Mouse (Mus musculus) cerebellum, adult 9-11 months (tissue): ENCODE measurements around the gene Nfib.

Source experiments
- DNase-seq: peaks from one replicate; pipeline ENCODE4 v3.0.0; 2022

Gene Nfib

DNA sequence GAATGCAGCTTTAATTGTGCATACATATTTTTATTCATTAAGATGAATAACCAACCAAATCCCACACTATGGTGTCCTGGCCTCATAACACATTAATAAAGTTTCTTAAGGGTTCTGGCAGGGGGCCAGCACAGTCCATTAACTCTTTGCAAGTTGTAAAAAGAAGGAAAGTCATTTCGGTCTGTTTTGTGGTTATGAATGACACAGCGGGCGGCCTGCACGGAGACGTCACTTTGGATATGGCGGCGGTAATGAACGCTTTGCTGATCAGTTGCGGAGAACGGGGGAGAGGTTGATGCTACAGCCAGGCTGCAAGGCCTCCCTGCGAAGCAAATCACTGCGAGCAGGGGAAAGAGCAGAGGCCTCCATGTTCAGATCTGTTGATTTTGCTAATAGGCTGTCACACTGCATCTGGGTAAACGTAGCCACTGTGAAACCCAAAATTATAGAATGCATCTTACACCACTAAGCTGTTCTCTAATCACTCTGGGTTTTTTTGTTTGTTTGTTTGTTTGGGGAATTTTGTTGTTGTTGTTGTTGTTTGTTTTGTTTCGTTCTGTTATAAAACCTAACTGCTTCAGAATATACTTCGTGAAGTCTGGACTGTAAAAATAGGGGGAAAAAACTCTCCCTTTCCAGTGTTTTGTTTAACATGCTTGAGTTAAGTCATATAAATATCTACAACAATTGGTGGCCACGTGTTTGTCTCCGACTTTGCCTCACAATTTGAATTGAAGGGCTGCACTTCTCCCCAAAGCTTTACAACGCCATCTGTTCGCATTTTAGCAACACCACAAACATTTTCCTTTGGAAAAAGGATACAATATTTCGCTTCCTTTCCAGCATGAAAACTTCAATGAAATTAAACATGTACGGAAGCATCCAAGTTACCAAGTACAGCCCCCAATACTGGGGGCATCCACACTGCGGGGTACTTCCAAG is 296.8 kb downstream of the Nfib start:
- no peak for DNase-seq

DNA sequence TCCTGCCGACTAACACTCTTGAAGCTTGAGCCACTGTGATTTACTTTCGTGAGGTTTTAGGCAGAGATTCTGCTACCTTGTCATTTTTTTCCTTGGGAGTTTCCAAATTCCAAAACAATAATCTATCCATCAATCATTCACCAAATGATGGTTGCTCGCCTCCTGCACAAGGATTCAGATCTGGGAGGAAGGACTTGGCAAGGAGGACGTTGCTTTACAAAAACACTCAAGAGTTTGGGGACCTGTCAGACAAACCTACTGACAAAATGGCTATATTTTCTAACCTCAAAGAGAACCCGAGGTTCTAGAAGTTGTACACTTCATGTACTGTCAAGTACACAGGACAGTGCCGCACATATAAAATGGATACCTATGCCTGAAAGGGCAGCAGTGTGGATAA is 299.0 kb downstream of the Nfib start:
- DNase-seq, result no peak

DNA sequence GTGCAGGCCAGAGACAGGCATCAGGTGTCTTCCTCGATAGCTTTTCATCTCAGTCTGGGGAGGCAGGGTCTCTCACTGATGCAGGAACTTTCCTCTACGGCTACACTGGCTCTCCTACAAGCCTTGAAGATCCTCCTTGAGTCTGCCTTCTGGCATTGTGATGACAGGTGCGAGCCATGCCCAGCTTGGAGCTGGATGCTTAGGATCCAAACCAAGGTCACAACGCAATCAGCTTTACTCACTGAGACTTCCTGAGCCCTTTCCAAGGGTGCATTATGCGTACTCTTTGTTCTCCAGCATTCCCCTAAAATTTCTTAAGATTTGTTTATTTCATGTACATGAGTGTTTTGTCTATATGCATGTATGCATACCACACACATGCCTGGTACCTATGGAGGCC is 299.8 kb downstream of the Nfib start:
- no peak for DNase-seq

DNA sequence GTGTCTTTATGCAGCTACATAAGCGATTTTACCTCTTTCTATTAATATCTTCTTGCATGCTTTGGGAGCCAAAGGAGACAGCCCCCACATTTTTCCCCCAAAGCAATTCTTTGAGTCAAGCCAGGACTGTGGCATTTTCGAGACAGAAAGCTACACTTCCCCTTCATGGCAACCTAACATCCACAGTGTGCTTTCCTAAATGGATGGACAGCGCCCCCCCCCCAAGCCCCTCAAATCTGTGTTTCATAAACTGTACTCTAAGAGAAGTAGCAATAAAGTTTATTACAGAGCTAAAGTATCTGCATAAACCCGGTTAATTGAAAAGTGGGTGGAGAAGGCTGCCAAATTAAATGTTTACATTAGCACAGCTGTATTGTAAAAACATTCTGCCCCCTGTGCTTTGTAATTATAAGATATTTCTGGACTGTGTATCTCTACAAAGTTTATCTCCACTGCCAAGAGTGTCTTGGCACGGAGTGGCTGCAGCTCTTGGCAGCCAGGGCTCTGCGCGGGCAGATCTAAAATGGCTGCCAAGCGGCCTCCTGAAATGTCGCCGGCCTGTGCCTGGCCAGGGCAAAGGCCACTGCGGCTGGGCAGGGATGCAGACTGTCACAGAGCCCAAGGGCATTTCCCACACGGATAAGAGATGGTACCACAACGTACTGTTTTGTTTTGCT is 301.4 kb downstream of the Nfib start:
- DNase-seq, result peak; percentile 92

DNA sequence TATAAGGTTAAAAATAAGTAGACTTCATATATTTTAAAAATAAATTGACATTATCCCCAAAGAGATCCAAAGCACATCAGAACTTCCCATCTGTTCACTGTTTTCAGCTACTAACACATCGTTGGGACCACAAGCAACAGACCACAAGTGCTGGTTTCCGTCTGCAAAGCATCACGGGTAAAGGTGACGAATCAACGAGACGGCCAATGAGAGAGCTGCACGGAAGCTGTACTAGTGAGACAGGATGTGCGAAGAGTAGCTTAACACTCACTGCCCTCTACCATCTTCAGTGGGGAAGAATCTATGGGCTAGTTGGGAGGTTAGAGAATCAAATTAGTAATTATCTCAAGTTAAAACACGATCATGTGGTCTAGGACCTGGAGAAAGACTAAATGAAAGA is 302.9 kb downstream of the Nfib start:
- DNase-seq, result no peak

DNA sequence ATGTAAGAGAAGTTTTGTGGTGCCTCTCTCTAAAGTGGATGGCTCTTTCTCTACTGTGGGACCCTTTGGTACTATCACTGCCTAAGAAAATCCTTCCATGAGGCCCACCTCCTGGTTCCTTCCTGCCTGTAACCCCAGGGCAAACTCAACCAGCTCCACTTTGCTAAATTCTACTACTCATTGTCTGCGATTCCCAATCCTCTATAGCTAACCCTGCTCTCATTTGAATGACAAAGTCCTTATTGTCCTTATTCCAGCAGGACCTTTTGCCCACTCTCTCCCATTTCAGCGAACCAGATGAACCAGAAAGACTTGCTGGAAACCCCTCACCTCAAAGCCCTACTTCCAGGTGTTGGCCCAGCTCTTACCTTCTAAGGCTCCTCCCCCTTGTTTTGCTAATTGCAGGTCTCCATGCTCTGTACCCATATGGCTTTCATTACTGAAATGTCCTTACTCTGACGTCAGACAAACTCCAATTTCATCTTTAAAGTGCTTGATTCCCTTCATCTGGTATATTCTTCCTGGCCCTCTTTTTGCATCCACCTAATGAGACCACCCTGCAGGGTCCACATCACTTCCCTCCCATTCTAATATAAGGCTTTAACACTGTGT is 304.0 kb downstream of the Nfib start:
- DNase-seq, result no peak

DNA sequence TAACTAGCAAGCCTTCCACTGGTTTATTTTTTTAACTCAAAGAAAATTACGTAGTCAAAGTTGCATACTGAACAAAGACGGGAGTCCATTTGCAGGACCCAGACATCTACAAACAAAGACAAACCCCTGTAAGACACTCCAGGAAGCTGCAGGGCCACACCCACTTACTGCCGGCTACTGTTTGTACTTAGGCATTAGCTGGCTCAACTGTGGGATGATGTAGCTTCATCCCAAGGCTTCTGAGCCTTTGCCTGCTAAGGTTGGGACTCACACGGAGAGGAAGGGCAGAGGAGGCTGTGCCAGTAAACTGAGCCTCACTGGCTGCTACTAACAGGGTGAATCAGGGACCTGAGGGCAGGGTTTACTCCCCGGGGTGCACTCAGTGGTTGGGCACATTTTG is 305.0 kb downstream of the Nfib start:
- no peak for DNase-seq

DNA sequence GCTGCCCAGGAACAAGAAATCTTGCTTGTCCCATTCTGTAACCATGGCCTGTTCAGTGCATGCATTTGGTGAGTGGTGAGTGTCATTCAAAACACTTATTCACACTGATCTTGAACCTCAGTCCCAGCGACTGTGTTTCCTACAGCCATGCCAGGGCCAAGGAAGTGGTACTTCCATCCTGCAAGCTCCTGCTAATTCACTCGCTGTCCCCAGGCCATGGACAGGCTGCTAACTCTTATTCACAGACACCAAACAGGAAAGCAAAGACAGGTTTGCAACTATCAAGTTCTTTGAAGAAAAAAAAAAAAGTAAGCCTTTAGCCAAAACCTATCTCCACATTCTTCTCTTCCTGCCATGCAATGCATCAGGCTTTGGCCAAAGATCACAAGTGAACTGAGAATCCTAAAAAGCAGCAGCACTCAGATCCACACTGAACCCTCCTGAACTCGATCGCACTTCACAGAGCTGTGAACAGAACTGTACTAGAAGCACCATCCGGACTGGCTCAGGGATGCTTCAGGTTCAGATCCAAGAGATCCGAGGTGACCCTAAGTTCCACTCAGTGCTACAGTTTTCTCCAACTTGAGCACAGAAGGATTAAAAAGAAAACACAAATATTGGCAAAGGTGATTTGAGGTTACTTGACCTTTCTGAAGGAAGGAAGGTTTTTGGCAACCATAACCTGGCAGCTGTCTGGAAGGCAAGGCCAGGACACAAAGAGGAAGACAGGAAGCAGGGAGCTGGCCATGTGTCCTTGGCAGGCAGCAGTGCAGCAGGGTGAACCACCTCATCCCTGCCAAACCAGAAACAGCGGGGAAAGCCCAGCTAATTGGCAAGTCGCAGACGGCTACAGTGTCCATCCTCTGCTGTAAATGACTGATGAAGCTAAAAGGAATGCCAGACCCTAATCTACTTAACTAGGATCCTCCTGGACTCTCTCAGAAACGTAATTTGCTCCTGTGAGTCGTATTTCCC is 305.9 kb downstream of the Nfib start:
- peak; percentile 97 for DNase-seq

DNA sequence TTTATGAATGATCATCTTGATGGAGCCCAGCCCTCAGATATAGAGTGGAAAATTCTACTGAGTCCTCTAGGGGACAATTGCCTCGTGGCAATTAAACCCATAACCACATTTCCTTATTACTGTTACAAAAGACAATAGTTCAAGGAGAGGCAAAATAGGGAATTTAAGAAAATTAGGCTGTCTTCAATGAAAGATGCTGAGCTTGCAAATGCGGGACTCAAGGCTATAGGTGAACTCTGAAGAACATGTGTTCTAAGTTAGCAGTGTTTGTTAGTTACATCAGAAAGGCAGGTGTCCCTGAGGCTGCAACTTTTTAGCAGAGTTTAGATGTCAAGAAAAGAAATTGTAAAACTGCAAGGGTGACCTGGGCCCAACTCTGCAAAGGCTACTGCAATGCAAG is 307.3 kb downstream of the Nfib start:
- DNase-seq, result no peak

DNA sequence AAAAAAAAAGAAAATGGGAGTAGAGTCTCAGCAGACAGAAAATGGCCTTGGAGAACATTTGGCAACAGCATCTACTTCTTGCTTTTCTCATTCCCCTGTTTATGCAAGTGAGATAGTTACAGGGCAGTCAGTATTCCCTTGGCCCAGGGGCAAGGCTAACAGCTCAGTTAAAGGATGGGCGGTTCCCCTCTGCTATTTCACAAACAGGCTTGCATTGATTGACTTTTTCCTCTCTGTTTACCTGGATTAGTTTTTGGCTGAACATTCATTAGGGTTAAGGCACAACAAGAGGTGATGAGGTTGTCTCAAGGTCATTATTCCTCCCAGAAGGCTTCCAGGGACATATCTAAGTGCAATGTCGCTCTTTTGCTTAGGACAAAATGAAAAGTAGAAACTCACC is 308.7 kb downstream of the Nfib start:
- no peak for DNase-seq

DNA sequence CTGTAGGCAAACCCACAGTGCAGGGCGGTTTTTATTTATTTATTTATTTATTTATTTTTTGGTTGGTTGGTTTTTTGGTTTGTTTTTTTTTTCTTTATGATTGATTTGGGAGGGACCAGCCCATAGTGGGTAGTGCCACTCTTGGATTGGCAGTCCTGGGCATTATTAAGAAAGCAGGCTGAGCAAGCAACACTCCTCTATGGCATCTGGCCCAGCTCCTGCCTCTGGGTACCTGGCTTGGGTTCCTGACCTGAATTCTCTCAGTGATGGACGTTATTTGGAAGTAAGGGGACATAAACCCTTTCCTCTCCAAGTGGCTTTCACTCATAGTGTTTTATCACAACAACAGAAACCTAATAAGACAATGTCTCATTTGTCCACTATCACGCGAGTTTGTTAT is 309.5 kb downstream of the Nfib start:
- DNase-seq, result no peak

DNA sequence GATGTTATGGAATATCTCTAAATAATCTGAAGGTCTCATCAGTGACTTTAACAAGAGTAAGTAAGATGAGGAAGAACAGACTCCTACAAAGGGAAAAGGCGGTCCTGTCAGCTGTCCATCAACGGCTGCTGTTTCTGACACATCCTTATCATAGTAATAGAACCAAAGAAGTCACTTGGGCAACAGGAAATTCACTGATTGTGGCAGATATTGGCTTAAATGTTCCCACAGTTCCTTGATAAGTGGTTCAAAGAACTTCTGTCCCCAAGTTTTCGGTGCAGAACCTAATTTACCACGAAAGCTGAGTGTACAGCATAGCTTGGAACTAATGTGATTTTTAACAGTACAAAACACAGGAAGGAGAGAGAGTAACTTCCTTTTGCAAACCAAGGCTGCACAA is 311.2 kb downstream of the Nfib start:
- DNase-seq, result no peak

DNA sequence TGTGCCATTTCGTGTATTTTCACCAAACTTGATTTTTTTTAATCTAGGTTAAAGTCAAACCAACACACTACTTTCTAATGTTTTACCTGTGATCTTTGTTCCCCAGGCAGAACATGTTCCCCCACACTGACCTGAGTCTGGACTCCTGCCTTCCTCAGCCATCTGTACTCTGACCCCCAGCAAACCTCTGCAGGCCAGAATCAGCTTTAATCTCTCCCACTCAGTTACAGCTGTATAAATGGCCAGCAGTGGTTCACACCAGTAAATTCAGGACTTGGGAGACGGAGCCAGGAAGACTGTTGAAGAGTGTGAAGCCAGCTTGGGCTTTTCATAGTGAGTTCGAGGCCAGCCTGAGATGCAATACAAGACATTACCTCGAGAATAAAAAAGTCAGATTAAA is 312.5 kb downstream of the Nfib start:
- no peak for DNase-seq

DNA sequence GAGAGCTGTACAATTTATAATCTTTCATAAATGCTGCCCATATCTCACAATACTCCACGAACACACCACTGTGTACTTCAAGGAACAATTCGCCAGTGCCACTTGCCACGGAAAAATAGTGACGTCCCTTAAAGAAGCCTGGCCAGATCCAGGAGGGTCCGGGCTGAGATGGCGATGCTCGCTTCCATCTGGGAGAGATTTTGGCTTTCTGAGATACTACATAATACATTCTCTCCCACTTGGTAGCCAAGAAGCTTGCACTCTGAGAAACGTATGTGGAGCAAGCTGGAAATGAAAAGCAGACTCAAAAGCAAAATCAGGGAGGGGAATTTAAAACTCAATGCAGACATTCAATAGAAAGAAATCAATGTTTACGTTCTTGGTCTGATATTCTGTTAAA is 313.1 kb downstream of the Nfib start:
- DNase-seq, result no peak

DNA sequence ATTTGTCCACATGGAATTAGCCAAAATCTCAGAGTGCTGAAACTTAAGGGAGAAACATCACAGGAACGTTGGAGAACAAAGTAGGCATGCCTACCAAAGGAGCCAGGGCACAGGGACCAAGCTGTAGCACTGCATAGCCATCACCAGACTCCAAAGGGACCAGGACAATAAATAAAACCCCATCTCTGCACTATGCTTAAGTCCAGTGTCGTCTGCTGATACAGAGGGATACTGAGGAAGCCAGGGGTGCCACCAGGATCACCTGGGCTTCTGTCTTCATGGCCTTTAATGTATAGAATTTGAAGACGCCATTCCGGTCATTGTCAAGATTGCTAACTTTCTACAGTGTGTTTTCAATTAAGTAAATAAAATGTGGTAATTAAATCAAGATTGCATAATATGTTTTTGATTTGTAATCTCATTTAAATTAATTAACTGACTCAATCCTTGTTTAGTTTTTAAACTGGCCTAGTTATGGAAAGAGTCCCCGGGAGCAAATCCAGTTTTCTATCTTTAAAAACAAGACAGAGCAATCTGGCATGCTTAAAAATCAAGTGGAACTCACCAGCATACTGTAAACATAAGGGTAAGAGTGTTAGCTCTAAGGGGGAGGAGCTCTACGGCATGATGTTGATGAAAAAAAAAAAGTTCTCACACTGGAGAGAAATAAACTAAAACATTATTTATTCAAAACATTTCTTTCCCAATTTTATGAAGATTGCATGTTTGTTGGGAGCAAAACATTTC is 313.7 kb downstream of the Nfib start:
- DNase-seq, result no peak

DNA sequence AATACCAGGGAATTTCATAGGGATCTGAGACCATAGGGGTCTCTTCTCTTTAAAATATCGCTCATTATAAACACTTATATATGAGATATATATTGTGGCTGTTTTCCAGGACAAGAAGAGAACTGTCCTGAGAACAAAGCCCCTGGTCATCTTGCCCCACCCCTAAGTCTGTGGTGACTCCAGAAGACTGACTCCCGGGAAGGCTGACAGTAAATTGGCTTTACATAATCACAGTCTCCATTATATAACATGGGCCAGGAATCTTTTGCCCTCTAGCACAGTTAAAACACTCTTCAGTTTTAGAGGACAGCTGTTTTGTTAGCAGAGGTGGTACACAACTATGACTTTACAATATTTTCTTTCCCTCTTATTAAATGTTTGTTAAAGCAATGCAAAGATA is 315.0 kb downstream of the Nfib start:
- DNase-seq, result no peak

DNA sequence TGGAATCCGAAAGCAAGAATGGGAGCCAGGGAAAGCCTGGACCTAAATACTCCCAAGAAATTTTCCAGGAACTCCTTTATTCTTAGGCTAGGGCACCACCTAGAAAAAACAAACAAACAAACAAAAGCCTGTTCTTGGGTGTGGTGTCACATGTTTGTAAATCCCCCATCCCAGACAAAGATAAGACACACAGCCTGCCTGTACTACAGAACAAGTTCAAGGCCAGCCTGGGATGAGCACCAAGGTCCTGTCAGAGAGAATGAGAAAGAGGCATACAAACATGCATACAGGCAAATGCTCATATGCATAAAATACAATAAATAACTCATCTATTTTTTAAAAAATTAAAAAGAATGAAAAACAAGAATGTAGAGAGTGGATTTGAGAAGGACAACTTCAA is 315.7 kb downstream of the Nfib start:
- DNase-seq, result no peak

DNA sequence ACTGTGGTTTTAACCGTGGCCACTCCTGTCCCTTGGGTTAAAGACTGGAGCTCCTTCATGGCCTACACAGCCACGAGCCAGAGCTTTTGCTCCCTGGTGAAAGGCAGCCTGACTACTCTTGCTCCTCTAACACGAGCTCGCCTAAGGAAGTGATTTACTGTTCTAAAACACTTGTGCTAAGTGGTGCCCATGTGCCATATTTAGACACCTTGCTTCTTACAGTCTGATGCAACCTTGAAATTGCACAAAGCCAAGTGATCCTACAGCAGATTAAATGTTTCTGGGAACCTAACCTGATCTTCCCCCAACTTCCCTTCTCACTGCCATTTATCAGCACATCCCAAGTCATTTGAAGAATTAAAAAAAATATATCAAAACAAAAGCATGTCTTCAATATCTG is 317.9 kb downstream of the Nfib start:
- no peak for DNase-seq

DNA sequence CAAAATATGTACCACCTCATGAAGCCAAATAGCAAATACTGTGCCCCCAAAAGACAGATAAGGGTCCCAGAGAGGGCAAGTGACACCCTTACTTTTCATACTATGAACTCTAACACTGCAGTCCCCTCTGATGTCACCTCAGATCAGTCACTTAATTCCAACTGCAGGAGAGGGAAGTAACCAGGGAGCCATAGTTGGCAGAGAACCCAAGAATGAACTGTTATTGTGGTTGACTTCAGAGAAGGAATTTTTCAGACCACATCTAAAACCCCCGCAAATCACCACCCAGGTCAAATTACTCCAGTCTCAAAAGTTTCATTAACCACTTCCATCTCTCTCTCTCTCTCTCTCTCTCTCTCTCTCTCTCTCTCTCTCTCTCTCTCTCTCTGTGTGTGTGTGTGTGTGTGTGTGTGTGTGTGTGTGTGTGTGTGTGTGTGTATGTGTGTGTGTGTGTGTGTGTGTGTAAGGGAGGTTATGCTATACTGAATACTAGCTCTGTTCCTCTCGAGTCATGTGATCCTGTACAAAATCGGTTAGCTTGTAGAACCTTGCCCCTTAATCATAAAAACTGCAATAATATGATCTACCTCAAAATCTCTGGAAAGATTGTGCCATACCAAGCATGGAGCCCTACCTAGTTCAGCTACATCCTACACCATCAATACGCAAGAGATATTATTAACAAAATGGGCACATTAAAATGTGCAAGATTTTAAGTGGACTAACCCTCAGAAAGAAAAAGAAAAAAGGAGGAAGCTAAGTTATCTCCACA is 319.1 kb downstream of the Nfib start:
- DNase-seq, result no peak

DNA sequence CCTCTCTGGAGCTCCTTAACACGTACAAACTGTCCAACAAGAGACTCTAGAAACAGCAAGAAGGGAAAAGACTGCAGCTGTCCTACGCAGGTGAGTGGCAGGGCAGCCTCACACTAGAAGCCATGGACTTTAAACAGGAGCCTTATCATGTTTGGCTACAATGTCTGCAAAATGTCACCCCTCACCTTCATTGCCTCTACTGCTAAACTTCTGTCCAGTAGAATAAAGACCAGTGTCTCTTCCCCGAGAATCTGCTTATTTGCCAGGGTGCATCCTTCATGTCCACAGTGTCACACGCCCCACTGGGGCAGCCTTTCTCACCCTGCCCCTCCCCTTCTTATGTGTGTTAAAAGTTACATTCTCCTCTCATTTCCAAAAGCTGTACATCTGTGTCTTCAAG is 319.9 kb downstream of the Nfib start:
- DNase-seq, result no peak
